Mouse (Mus musculus): ENCODE data around the gene Polr3g.
A peak's percentile ranks its signal among the peaks of the same experiment; 100 is the strongest.
"Not testable (repeated sequence)": the region's sequence is repeated elsewhere in the genome, so short reads cannot be mapped to it uniquely, and the experiment has no call there.

Gene Polr3g

GRCm38 (mm10) chr13:81689587-81689986 lies 21.2 kb downstream of the Polr3g start:
- no peak for DNase-seq (ENCODE audit: low spot score in 2 of 2)

- DNase-seq (ENCODE audit: low spot score in 2 of 2): no peak
Measured at GRCm38 (mm10) chr13:81684884-81685283, 25.9 kb downstream of the Polr3g start.

GRCm38 (mm10) chr13:81684258-81684657 lies 26.6 kb downstream of the Polr3g start:
- DNase-seq (ENCODE audit: low spot score in 2 of 2): no peak

GRCm38 (mm10) chr13:81683107-81683506 lies 27.7 kb downstream of the Polr3g start:
- DNase-seq (ENCODE audit: low spot score in 2 of 2): no peak

GRCm38 (mm10) chr13:81675333-81675732 lies 35.5 kb downstream of the Polr3g start:
- DNase-seq (ENCODE audit: low spot score in 2 of 2): no peak

- no peak for DNase-seq (ENCODE audit: low spot score in 2 of 2)
Measured at GRCm38 (mm10) chr13:81667713-81668112, 43.1 kb downstream of the Polr3g start.

GRCm38 (mm10) chr13:81664331-81664698 lies 46.5 kb downstream of the Polr3g start:
- DNase-seq (ENCODE audit: low spot score in 2 of 2): no peak

GRCm38 (mm10) chr13:81663566-81664330 lies 47.1 kb downstream of the Polr3g start:
- DNase-seq (ENCODE audit: low spot score in 2 of 2): no peak

- DNase-seq (ENCODE audit: low spot score in 2 of 2): no peak
Measured at GRCm38 (mm10) chr13:81658053-81658752, 52.6 kb downstream of the Polr3g start.

GRCm38 (mm10) chr13:81657351-81658052 lies 53.3 kb downstream of the Polr3g start, which contains the start of gene Lysmd3:
TSS of gene Lysmd3 (plus strand) at chr13:81657663.
- peak; percentile 69 to 87 for DNase-seq (ENCODE audit: low spot score in 2 of 2)

- no peak for DNase-seq (ENCODE audit: low spot score in 2 of 2)
Measured at GRCm38 (mm10) chr13:81657008-81657350, 53.8 kb downstream of the Polr3g start.

GRCm38 (mm10) chr13:81656091-81656850 lies 54.5 kb downstream of the Polr3g start:
- DNase-seq (ENCODE audit: low spot score in 2 of 2): no peak

GRCm38 (mm10) chr13:81650382-81650781 lies 60.4 kb downstream of the Polr3g start:
- DNase-seq (ENCODE audit: low spot score in 2 of 2): not testable (repeated sequence)

GRCm38 (mm10) chr13:81646348-81646747 lies 64.5 kb downstream of the Polr3g start:
- DNase-seq (ENCODE audit: low spot score in 2 of 2): no peak

GRCm38 (mm10) chr13:81644047-81644565 lies 66.7 kb downstream of the Polr3g start:
- no peak for DNase-seq (ENCODE audit: low spot score in 2 of 2)

- no peak for DNase-seq (ENCODE audit: low spot score in 2 of 2)
Measured at GRCm38 (mm10) chr13:81642491-81643149, 68.2 kb downstream of the Polr3g start.

- peak in 1 of 2 experiments; percentile 30 for DNase-seq (ENCODE audit: low spot score in 2 of 2)
Measured at GRCm38 (mm10) chr13:81641289-81642045, 69.3 kb downstream of the Polr3g start.

GRCm38 (mm10) chr13:81640881-81641280 lies 69.9 kb downstream of the Polr3g start:
- DNase-seq (ENCODE audit: low spot score in 2 of 2): no peak

- no peak for DNase-seq (ENCODE audit: low spot score in 2 of 2)
Measured at GRCm38 (mm10) chr13:81639624-81640023, 71.2 kb downstream of the Polr3g start.

- DNase-seq (ENCODE audit: low spot score in 2 of 2): no peak
Measured at GRCm38 (mm10) chr13:81632720-81633415, 77.9 kb downstream of the Polr3g start, which contains the start of gene Adgrv1. TSS of gene Adgrv1 (minus strand) at chr13:81633154.
